Mouse (Mus musculus) retina, adult 2 months (tissue): ENCODE results near the gene Relch.
"Not testable (repeated sequence)": the region's sequence is repeated elsewhere in the genome, so short reads cannot be mapped to it uniquely, and the experiment has no call there.

Experiments
- DNase-seq: peaks from one replicate; pipeline ENCODE4 v3.0.0-alpha.2; 2012; ENCODE audit warnings: low read depth, low spot score

The Relch gene

DNA sequence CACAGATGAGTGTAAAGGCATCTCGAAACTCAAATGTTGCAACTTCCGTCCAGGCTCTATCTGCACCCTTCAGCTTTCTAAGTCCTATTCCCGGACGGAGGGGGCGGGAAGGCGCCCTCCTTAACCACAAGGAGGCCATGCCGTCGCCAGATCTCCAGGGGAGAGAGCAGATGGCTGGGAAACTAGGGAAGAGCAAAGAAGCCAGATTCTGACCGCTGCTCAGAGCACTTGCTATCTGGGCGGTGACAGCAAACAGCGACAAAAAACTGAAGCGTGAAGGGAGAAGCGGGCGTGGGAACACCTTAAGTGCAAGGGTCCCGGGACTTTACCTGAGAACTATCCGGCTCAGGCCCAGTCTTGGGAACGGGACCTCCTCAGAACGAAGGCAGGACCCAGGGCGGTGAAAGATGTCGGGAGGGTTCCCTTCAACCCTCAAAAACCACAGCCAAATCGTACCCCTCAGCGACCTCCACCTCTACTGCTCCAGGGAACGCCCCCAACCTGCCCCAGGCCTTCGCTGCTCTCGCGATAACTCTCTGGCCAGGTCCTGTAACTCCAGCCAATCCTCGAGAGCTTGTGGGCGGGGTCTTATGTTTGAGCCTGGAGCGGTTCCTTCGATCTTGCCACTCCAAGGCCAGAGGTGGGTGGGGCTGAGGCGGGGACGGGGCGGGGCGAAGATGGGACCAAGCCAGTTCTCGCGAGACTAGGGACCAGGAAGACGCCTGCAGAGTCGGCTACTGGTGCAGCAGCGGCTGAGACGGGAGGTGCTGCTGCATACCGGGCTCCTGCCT lies at the start of gene Relch, which contains the start of gene Pign:
TSS of gene Relch (plus strand) at position 691 of the 791 bp plus-strand sequence.
TSS of gene Pign (minus strand) at position 507 of the 791 bp plus-strand sequence.
- peak; percentile 96 for DNase-seq

DNA sequence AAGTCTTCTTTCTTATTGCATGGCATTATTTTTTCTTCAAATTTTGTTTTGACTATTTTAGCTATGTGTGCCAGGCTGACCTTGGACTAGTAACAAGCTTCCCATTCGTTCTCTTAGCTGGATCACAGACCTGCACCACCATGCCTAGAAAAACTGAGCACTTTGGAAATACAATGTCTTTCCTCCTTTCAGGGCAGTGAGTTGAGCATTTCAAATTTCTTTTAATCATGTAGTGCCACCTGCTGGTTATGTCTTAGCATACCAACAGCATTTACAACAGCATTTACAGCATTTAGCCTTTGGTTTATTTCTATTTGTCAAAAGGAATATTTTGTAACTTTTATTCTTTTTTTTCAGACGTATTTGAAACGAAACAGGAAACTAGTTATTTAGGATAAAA lies 33.2 kb upstream of the Relch start:
- peak; percentile 29 for DNase-seq

DNA sequence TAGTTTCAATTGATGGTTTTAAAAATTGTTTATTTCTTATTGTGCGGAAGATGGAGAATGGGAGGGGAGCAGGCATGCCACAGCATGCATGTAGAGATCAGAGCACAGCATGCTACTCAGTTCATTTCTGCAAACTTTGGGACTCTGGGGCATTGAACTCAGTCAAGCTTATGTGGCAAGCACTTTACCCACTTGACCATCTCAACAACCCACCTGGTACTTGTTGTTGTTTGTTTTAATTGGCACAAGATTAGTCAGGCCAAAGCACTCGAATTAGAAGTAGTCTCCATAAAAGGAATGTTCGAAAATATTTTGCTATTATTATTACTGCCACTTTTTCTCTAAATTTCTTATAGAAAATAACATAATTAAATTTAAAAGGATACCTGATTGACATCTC lies 19.6 kb upstream of the Relch start:
- DNase-seq, result no peak

DNA sequence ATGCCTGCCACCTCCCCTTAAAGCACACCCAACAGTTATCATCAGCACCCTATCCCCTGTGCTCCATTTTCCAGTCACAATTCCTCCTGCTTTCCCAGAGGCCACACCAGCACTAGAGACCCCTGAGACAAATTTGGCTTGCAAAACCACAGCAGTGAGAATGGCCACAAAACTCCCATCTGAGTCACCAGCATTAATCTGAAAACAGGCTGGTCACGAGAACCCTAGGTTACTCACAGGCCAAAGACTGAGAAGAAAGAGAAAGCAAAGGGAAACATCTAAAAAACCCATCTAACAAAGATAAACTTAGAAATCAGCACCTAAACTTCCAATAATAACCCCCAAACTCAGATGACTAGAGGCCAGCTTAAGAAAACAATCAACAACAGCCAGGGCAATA lies 13.0 kb upstream of the Relch start:
- DNase-seq, result no peak

DNA sequence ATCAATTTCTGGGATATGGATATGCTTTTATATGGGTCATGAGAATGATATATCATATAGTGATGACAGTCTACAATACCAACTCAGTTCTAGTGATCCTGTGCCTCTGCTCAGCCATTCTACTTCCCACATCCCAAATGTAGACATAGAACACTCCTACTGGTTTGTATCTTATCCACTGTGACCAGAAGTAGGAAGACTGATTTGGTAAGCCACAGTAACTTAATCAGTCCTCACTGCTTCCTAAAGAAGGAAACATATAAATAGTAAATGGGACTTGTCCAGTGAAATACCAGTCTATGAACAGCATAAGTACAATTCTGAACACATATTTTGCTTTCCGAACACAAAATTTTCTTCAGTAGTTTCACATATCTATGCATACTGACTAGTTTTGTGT lies 9.7 kb upstream of the Relch start:
- no peak for DNase-seq

DNA sequence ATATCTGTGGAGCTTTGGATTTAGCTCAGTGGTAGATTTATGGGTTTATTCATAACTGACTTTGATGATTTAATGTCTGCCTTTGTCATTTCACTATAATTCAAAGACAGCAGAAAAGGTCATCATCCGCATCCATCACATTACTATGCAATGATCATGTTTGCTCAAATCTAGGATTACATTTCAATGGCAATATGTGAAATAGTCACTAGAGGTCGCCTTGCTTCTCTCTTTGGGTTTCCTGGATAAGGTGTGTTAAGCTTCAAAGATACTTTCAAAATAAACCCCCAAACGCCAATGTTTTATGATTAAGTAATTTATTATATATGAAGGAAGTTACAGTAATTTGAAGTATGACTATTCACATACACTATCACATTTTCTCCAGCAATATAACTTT lies 3.6 kb upstream of the Relch start:
- DNase-seq, result peak; percentile 43

DNA sequence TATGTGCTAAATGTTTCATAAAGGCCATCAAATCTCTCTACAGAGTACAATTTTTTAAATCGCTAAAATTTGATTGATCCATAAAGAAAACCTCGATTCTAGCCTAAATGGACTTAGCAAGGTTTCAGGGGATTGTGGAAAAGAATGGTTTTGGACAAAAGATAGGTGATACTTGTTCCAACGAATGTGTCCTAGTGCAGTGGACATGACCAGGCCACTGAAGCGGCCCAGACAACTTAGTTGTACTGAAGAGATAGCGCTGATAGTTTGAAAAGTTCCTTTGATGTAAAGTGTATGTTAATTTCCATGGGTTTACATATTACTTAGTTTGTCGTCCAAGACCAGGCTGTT lies 866 bp upstream of the Relch start:
- no peak for DNase-seq

DNA sequence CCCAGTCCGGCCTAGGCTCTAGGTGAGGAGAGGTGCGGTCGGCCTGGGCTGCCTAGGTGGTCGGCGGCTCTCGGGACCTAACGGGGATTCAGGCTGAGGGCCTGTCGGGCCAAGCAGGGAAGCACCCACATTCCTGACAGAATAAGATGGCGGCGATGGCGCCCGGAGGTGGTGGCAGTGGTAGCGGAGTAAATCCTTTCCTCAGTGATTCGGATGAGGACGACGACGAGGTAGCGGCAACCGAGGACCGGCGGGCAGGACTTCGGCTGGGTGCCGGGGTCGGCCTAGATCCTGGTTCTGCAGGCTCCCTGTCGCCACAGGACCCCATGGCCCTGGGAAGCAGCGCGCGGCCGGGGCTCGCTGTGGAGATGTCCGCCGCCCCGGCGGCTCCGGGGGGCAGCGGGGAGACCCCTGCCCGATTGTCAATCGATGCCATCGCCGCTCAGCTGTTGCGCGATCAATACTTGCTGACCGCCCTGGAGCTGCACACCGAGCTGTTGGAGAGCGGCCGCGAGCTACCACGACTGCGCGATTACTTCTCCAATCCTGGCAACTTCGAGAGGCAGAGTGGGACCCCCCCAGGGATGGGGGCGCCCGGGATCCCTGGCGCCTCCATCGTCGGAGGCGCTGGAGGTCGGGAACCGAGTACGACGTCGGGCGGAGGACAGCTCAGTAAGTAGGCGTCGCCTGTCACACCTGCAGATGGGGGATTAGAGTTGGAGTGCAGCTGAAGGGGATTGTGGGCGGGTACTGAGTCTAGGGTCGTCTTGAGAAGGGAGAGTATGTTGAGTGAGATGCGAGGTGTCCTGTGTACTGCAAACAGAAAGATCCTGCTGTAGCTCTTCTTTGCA lies 526 bp downstream of the Relch start:
- DNase-seq, result no peak

DNA sequence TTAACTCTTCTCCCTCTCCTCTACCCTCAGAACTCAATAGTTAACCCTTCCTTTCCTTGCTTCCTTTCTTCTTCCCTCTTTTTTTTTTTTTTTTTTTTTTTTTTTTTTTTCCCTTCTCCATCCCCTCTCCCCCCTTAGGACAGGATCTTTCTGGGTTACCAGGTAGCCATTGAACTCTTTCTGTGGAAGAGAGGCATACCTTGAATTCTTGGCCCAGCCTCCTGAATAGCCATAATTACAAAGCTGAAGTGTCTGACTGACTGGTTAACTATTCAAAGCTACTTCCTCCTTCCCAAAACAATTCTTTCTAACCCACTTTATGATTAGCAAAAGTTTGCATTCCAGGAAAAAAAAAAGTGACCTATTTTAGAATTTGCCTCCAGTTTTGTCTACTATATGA lies 6.0 kb downstream of the Relch start:
- DNase-seq, result no peak

DNA sequence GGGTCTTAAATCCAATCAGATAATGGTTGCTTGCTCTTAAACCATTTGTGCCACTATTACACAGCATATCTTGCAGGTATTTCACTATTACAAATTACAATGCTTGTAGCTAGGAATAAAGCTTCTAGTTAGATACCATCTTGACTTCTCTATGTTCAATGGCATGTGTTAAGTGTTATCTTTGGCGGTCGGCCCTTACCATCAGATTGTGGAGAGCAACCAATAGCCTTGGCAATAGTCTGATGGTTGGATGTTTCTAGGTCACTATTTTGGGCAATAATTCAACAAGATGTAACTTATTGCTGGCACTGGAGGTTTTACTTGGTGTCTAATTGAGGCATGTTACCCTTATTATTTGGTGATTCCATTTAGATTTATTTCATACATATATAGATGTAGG lies 11.1 kb downstream of the Relch start:
- no peak for DNase-seq

DNA sequence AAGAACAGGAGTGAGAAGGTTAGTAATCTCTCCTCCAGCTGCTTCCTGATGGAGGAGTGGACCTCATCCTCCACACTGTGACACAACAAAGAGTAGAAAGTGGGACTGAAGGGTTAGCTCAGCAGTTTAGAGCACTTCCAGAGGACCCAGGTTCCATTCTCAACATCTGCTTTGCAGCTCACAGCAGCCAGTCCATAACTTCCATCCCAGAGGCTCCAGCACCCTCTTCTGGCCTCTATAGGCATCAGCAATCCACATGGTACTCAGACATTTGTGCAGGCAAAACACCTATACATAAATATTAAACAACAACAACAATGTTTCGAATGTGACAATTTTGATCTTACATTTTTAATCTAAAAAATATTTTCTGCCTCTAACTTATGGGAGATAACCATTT lies 16.9 kb downstream of the Relch start:
- DNase-seq, result no peak

DNA sequence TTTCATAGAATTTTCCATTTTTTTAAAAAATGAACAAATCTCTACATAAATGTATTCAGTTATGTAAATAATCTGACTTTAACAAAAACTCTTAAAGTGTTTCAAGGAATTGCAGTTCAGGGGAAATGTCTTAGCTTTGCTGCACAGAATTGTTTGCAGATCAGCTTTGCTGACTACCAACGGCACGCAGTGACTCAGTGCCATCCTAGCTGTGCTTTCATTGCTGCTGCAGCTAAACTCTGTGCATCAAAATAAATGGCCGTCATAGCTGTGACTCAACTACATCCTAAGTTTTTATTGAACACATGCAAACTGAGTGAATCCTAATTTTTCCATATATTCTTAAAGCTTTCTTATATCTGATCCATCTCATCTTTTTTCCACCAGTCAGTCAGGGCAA lies 21.8 kb downstream of the Relch start:
- no peak for DNase-seq

DNA sequence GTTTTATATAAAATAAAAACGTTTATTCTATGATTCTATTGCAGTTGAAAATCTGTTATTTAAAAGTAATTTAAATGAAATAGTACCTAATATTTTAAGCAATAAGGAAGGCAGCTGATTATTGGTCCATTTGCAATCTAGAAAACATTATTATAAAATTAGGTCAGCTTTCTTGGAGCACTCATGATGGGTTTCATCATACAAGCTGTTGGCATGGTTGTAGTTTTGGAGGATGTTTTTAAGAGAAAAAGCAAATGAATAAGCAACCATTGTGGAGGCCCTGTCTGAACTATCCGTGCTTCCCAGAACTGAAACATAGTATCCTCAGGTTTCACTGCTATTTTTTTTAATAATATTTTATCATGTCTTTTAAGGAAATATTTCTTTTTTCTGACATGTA lies 31.9 kb downstream of the Relch start:
- DNase-seq, result no peak

DNA sequence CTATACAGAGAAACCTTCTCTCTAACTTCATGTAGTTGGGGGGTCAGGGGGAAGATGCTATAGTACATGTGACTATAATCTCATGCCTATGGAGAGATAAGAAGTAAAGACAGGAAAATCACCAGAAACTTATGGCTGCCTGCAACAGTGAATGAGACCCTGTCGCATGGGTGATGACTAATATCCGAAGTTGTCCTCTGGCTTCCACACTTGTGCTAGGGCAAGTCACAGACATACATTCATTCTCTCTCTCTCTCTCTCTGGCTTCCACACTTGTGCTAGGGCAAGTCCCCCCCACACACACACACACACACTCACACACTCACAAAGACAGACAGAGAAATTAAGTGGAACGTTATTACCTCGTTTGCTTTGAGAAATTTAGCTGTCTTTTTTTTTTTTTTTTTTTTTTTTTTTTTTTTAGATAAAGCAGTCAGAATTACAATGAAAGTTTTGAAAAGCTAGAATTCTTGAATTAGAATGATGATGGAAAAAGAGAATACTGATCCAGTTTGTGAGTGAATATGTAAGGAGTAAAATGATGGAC lies 37.4 kb downstream of the Relch start:
- DNase-seq, result no peak

DNA sequence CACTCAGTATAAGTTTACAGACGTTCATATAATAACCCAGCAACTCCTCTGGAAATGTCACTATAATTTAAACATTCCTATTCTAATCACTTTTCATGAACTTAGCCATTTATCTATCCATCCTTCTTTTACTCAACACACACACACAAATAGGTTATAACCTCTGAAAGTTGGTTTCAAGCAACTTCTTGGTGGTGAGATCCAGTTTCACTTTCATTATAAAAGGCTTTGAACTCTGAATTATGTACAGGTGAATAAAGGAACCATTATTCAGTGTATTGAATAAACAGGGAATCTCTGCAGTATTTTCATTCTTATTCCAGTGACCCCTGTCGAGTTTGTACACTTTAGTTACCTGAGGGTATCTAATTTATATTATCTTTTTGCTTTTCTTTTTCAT lies 45.8 kb downstream of the Relch start:
- no peak for DNase-seq

DNA sequence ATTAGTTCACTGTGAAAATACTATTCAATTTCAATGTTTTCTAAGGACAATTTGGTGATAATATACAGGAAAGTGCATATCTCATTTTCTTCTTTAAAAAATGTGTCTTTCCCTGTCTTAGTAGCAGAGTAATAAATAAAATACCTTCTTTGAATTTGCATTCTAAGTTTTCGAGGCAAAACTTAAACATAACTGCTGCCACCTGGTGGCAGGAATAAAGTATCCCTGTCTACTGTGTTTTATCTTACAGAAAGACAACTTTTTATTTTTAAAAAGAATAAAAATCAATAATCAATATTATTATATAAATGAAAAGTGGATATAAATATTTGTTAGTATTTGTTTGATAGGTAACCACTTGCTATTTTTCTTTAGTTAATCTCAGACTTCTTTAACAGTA lies 47.6 kb downstream of the Relch start:
- DNase-seq, result no peak

DNA sequence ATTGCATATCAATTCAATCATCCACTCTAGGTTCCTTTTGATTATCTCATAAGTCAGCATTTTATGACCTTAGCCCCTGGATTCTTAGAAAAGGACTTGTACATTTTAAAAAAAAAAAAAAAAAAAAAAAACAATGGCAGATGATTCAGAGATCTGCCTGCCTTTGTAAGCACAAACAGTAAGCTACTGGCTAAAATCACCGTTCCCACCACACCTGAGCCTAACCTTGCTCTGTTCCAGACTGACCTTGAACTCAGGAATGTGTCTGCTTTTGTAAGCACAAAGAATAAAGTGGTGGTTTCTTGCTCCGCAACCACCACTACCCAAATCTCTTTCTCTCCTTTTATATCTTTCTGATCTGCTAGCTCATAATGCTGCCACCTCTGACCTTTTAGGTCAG lies 49.2 kb downstream of the Relch start:
- no peak for DNase-seq

DNA sequence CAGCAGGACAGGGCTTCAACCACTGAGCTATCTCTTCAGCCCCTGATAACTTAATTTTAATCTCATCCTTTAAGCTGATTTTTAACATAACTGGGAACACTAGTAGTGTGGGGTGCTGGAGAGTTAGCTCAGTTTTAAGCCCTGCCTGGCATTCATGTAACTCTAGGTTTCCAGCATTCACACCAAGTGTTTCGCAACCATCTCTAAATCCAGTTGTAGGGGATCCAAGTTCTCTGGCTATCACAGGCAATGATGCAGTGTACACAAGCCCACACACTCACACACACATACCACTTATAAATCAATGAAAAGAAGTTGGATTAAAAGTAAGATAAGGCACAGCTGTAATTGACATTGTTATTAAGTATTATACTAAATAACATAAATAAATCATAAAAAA lies 54.7 kb downstream of the Relch start:
- DNase-seq, result no peak

DNA sequence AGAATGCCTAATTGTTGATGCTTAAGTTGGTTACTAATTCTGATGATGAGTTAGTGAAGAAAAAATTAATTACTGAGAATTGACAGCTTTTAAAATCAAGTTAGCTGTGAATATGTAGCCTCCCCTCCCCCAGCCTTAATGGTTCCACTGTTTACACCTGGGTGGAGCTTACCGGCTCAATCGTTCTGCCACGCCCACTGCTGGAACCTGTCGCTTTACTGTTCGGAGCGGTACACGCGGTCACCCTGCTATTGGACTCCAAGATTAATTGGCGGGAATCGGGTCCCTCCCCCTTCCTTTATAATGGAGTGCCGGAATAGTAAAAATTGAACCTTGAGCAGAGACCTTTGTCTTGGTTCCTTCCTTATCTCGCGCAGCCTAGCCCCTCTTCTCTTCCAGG lies 65.6 kb downstream of the Relch start:
- not testable (repeated sequence) for DNase-seq

DNA sequence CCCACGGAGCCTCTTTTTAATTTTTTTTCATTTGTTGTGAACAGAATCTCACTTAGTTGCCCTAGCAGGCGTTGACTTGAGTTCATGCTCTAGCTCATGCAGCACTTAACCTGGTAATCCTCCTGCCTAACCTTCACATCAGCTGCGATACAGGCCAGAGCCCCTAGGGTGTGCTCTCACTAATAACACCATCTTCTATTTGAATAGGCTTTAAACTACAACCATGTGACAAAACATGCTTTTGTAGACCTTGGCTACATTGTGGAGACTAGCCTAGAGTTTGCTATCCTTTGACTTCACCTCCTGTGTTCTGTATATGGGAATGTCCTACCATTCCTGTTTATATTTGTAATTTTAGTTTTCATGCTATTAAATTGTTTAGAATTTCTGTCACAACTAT lies 71.7 kb downstream of the Relch start:
- no peak for DNase-seq

DNA sequence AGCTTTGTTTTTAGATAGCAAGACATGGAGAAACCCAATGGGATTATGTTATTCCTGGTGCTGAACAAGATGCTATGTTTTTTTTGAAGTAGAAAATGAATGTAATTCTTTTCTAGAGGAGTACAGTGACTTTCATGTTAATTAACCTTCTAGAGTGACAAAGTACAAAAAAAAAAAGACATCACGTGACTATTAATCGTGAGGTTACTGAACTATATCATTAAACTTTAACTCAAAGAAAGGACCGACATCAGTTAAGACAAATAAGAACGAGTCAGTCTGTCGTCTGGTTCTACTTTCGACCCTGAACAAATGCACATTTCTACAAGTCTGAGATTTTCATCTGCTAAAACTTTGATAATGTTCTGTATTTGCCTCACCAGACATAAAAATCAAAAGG lies 74.7 kb downstream of the Relch start:
- DNase-seq, result no peak

DNA sequence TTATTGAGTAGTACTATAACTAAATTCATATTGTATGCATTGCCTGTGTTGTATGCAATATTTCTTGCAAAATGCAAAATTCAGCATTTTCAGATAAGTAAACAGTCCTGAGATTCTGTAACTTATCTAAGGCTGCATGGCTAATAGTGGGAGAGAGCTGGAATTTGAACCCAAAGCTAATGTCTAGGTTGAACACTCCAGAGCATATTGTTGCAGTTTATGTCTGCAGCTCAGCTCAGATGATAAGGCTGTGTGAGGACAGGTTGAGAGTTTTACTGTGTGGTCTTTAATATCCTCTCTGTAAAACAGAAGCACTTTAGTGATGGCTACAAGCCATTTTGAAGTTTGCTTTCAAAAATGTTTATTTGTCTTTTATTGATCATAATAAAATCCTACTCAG lies 75.8 kb downstream of the Relch start:
- DNase-seq, result no peak

DNA sequence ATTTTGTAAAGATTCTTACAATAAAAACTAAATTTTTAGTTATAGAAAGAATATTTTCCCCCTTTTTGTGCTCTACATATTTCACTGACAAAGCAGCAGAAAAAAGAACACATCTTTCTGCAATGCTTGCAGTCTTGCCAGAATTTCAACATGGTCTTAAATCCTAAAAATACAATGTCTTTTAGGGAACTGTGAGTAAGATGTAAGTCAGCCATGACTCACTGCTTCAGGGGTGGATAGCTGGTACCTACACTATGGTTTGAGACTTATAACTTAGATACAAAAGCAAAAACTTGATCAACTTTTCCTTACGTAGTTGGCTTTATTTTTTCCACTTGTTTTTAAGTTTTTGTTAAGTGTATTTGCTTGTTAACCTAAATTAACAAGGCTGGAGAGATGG lies 78.8 kb downstream of the Relch start:
- no peak for DNase-seq
